Mouse (Mus musculus) gastrocnemius, adult 8-10 months (tissue): Measurements from ENCODE around the gene Tbc1d24. TPM values are rescaled to one million over a fixed set of nuclear protein-coding genes. Genes with fewer than 3 reads are reported as not detected.

Experiments used
- DNase-seq, 2 experiments: peaks; one replicate each; pipeline ENCODE4 v3.0.0; 2022; ENCODE audit warnings: low spot score in 2 of 2
- total RNA-seq, 4 experiments: library from RNA; stranded (reverse); gene quantifications; 2 replicates each; pipeline ENCODE4 v1.2.4; 2022

The Tbc1d24 gene
- total RNA-seq: 1 to 10 TPM; 4.8 to 7.0 (median 5.8) TPM

GRCm38 (mm10) chr17:24205284-24205888 lies at the start of gene Tbc1d24:
Tbc1d24 (minus strand) TSS chr17:24205562.
- peak; percentile 84 to 89 for DNase-seq

DNA sequence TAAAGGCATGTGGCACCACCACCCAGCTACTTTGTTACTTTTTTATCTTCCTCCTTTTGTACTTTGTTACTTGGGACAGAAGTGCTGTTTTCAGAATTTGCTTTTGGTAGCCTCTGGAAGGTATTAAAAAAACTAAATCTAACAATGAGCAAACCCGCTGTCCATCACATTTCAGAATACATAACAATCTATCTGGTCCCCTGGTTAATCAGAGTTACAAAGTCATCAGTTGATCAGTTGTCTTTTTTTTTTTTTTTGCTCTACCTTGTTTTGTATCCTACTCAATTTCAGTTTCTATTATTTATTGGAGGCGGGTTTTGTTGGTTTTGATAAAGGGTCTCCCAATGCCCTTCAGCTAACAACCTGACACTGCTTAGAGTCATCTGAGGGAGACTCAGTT lies 47.0 kb upstream of the Tbc1d24 start:
- no peak for DNase-seq

- peak; percentile 91 to 94 for DNase-seq
Measured at GRCm38 (mm10) chr17:24251320-24252069, 46.1 kb upstream of the Tbc1d24 start, which contains the start of gene Ccnf. Ccnf (minus strand) TSS chr17:24251484.

GRCm38 (mm10) chr17:24250988-24251319 lies 45.6 kb upstream of the Tbc1d24 start:
- no peak for DNase-seq

- no peak for DNase-seq
Measured at GRCm38 (mm10) chr17:24248641-24249040, 43.3 kb upstream of the Tbc1d24 start.

- DNase-seq: no peak
Measured at GRCm38 (mm10) chr17:24244061-24244460, 38.7 kb upstream of the Tbc1d24 start.

DNA sequence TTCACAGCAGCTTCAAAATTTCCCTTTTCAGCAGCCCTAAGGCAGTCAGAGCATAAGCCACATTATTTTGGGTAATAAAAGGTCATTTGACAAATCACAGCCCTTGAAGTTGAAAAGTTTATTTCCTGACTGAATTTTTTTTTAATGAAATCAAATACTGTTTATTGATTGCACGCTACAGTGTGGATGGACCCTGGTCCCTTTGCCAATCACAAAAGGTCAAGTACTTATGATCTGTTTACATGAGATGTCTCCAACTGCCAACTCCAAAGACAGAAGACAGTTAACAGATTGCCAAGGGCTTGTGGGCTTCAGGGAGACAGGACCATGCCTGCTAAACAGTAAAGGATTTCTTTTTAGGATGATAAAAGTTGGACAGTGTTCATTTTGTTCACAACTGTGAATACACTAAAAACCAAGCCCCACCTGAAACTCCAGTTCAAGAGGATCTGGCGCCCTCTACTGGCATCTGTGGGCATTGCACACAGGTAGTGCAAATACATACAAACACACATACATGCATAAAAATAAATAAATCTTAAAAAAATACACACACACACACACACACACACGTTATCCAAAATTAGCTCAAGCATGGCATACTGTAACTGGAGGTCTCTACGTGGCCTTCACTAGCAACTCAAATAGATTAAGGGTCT lies 38.1 kb upstream of the Tbc1d24 start:
- no peak for DNase-seq

- no peak for DNase-seq
Measured at GRCm38 (mm10) chr17:24236921-24237320, 31.6 kb upstream of the Tbc1d24 start.

GRCm38 (mm10) chr17:24236479-24236878 lies 31.1 kb upstream of the Tbc1d24 start:
- no peak for DNase-seq

- DNase-seq: no peak
Measured at GRCm38 (mm10) chr17:24227941-24228340, 22.6 kb upstream of the Tbc1d24 start.

- DNase-seq: no peak
Measured at GRCm38 (mm10) chr17:24226721-24227120, 21.4 kb upstream of the Tbc1d24 start.

DNA sequence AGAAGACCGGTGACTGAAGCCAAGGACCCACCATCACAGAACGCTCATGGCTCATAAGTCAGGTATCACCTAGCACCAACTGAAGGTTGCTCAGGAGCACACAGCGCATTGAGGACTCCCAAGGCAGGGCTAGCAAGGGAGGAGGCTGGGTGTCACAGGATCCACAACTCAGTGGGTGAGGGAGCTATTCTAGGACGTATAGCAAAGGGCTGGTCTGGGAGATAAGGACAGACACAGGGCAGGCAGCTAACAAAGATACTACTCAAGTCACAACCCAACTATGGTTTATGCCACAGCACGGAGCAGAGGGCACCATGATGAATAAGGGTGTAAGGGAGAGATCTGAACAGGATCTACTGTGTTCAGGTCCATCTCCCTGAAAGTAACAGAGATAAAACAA lies 20.5 kb upstream of the Tbc1d24 start:
- DNase-seq: no peak

DNA sequence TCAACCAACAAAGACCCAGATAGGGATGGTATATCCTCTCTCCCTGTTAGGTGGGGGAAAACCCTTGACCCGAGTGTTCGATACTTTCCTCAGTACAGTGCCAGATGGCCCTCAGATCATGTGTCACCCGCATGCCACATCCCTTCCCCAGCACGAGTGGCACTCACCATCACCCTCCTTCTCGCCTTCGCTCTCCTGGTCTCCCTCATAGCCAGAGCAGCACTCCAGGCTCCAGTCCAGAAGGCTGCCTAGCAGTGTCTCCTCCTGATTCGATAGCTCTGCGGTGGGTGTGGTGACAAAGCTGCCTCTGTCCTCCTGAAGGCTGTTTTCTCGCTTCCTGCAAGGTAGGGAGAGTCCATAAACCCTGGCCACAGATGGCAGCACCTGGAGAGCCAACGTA lies 19.4 kb upstream of the Tbc1d24 start:
- DNase-seq: no peak

DNA sequence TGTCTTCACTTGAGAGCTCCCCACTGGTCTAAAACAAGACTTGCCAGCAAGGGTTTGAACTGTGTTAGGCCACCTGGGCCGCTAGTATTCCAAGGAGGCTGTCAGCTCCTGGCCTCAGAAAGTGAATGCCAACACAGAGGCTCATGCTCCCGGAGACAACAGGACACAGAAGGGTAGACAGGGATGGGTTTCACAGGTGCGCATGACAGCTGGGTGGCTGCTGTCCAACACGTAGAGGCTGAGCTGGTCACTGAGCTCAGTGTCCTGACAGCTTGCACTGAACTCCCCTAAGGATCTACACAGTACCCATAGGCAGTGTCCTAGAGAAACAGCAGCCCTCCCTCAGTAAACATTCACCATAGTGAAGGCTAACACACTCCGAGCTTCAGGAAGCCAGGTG lies 18.2 kb upstream of the Tbc1d24 start:
- peak in 1 of 2 experiments; percentile 43 for DNase-seq

DNA sequence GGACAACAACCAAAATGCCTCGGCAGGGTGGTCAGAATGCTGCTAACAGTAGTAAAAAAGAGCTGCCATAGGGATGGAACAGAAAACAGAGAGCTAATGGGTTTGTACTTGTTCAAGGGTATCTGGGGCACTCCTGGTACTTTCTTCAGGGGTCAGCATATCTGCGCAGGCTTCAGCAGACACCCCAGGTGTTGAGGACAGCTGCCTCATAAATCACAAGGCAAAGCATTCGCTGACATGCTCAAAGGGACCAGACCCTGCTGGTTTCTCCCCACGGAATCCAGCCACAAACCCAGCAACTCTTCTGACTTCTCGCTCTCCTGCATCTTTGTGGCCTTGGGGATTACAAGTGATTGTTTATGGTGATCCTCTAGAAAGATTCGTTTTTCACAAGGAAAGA lies 17.3 kb upstream of the Tbc1d24 start:
- DNase-seq: no peak

DNA sequence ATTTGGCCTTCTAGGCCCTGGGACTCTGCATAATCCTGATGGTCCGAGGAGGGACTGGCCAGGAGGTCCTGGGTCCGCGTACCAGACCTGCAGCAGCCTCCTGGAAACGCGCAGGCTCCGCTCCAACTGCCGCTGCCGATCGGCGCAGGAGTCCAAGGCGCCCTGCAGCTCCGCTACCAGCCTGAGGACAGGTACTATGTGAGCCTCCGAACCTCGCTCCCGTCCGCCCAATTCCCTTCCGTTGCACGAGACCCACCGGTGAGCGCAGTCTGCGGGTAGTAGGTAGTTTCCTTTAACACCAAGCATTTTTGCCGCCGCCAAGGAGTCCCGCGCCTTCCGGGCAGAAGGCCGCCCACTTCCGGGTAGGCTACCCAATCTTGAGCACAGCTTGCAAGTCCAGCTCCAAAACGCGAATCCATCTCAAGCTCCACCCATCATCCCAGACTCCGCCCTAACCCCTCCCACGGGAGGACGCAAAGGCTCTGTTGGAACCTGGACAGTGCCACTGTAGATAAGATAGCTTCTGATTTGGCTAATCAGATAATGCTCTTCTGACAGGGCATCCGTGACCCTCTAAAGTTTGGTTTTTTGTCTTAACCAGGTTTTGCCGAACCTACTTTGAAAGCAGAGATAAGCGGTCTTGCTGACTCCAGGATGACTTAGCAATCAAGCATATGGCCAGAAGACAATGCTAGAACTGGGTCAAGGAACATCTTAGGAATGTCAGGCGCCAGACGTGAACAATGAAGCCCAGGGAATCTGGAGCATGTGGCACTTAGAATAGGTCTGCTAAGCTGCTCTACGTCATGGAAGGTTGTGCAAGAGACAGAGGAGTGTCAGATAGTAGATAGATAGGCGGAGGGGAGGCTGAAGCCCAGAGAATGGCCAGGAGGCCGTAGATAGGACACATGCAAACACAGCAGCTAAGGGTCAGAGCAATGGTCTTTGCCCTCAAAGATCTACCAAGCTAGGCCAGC lies 15.4 kb upstream of the Tbc1d24 start, which contains the start of gene Tedc2:
Tedc2 (minus strand) TSS at position 417 of the 977 bp plus-strand sequence.
- DNase-seq: peak; percentile 92 to 94

DNA sequence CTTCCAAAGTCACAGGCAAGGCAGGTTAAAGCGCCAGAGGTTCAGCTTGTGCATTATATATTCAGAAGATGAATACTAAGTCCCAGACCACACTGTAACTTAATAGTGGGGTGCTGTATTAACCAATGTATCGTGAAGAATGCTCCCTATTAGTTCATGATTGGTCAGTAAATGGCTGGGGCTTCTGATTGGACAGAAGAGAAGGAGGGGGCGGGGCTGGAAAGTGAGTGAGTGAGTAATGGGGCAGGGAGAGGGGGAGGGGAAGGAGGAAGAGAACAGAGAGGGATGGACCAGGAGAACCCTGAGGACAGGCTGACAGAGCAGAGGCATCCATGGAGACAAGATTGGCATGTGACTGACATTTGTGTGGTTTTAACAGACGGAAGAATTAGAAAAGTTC lies 11.5 kb upstream of the Tbc1d24 start:
- no peak for DNase-seq

DNA sequence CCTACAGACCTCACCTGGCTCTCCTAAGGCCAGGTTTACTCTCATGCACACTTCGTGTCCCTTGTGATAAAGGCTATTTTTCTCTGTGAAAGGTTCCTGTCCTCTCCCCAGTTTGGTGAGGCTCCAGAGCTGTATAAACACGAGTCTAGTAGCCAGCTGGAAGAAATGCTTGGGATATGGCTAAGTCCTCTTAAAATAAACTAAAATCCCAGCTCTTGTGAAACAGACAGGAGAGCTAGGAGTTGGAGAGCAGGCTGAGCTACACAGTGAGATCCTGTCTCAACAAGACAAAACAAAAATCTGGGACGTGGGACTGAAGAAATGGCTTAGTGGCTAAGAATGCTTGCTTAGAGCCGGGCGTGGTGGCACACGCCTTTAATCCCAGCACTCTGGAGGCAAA lies 7.8 kb upstream of the Tbc1d24 start:
- DNase-seq: no peak

- DNase-seq: no peak
Measured at GRCm38 (mm10) chr17:24212441-24213018, 7.2 kb upstream of the Tbc1d24 start.

GRCm38 (mm10) chr17:24211631-24212440 lies 6.5 kb upstream of the Tbc1d24 start:
- no peak for DNase-seq
